Mouse (Mus musculus) neural tube, embryonic 15.5 days (tissue): ENCODE results near the gene Plpp7. TPM values are rescaled to one million over a fixed set of nuclear protein-coding genes. Genes with fewer than 3 reads are reported as not detected.

Source experiments
- ATAC-seq: fragments of 200-750 bp; cut with Nextera tagmentation; 2 replicates; pipeline ENCODE4 v1.8.0; 2017; ENCODE audit warnings: mild to moderate bottlenecking, moderate TSS enrichment, moderate library complexity; ENCODE audit not compliant: low FRiP score
- H3K27ac ChIP-seq: fragments of 300-500 bp; sonication (generic); replicated peaks from 2 replicates; pipeline ENCODE4 v1.5.1; 2015; ENCODE audit warnings: mild to moderate bottlenecking, inconsistent platforms
- H3K27me3 ChIP-seq: fragments of 300-500 bp; sonication (generic); replicated peaks from 2 replicates; pipeline ENCODE4 v1.6.1; 2015; ENCODE audit warnings: inconsistent platforms
- H3K36me3 ChIP-seq: fragments of 300-500 bp; sonication (generic); 2 replicates; pipeline ENCODE4 v1.6.1; 2015; ENCODE audit warnings: inconsistent platforms
- H3K4me1 ChIP-seq: fragments of 300-500 bp; sonication (generic); 2 replicates; pipeline ENCODE4 v1.6.1; 2015; ENCODE audit warnings: inconsistent platforms
- H3K4me2 ChIP-seq: fragments of 300-500 bp; sonication (generic); 2 replicates; pipeline ENCODE4 v1.6.1; 2015; ENCODE audit warnings: inconsistent platforms, mild to moderate bottlenecking, moderate library complexity
- H3K4me3 ChIP-seq: fragments of 300-500 bp; sonication (generic); replicated peaks from 2 replicates; pipeline ENCODE4 v1.5.1; 2015; ENCODE audit warnings: mild to moderate bottlenecking, inconsistent platforms
- H3K9ac ChIP-seq: fragments of 300-500 bp; sonication (generic); replicated peaks from 2 replicates; pipeline ENCODE4 v1.6.1; 2015; ENCODE audit warnings: mild to moderate bottlenecking, inconsistent platforms
- H3K9me3 ChIP-seq: fragments of 300-500 bp; sonication (generic); replicated peaks from 2 replicates; pipeline ENCODE4 v1.6.1; 2016; ENCODE audit warnings: inconsistent platforms
- WGBS: fragments of 180-500 bp; shearing (Covaris S2); methylation state at CpG from one replicate; pipeline ENCODE4 v1.1.7; 2015; ENCODE audit warnings: mixed read lengths; 5-methylcytosine and 5-hydroxymethylcytosine counted together
- polyA plus RNA-seq: library from polyadenylated mRNA; unstranded; fragments of >200 nt; fragmentation: Nextera tagmentation; extraction: Ambion mirVana; gene quantifications from 2 replicates; pipeline ENCODE4 v1.2.1, GENCODE M21; 2015

Plpp7 gene
- polyA plus RNA-seq, 1 experiment from 2014 or later = 32.6 TPM

DNA sequence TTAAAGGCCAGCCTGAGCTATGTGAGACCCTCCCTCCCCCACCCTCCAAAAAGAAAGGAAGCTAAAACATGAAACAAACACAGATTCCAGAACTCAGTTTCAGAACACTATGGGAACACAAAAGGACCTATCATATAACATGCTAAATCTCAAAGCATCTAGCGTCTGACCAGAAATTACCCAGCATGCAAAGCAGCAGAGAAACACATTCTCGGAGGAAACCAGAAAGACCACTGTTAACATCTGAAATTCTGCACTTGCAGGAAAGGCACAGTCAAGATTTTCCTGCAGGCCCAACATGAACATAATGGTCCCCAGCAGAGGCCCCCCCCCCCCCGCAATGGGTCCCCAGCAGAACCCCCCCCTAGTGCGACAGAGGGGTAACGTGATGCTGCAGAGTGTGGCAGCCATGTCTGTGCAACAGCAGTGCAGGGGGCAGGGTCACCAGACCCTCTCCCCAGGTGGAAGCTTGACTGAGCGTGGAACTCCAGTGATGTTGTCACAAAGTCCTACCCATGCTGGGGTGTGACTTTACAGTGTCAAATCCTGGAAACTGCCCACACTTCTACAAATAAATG, 35.0 kb upstream of the Plpp7 start:
- ATAC-seq = no peak
- WGBS = 86% methylated on average over 6 of the region's 6 CpGs

DNA sequence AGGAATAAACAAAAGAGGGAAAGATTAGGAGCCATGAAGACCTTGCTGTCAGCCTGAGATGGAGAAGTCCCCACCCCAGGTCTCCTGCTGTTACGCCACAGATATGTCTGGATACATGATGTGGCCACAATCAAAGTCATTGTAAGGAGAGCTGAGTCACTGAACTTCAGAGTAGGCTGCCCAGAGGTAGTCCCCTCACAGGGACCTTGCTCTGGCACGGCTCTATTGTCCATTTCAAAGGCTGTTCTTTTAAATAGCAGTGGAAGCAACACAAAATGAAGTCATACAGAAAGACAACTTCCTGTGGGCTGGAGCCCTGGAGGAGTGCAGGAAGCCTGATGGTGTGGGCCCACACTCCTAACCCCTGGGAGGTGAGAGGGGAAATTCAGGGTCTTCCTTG, 34.1 kb upstream of the Plpp7 start:
- Histone ChIP-seq H3K27me3 (no peaks in the 10 kb centered on the region), H3K27ac (no peak overlapping the region), H3K9ac (no peak overlapping the region), H3K9me3 (no peaks in the 10 kb centered on the region), H3K4me1 (0 out of 2 replicates have a peak, but pooled peaks cover 4% of the 10 kb centered on the region), H3K36me3 (no peaks in the 10 kb centered on the region), H3K4me3 (no peak overlapping the region), H3K4me2 (no peak overlapping the region)
- 72% methylated on average over 2 of the region's 2 CpGs for WGBS
- ATAC-seq = no peak

More for the DNA sequence above, 35.0 kb upstream of the Plpp7 start:
- Histone ChIP-seq H3K27me3 (no peaks in the 10 kb centered on the region), H3K27ac (no peak overlapping the region), H3K4me3 (no peak overlapping the region), H3K4me2 (no peak overlapping the region), H3K9ac (no peak overlapping the region), H3K36me3 (no peaks in the 10 kb centered on the region), H3K9me3 (no peaks in the 10 kb centered on the region), H3K4me1 (0 out of 2 replicates have a peak, but pooled peaks cover 4% of the 10 kb centered on the region)

DNA sequence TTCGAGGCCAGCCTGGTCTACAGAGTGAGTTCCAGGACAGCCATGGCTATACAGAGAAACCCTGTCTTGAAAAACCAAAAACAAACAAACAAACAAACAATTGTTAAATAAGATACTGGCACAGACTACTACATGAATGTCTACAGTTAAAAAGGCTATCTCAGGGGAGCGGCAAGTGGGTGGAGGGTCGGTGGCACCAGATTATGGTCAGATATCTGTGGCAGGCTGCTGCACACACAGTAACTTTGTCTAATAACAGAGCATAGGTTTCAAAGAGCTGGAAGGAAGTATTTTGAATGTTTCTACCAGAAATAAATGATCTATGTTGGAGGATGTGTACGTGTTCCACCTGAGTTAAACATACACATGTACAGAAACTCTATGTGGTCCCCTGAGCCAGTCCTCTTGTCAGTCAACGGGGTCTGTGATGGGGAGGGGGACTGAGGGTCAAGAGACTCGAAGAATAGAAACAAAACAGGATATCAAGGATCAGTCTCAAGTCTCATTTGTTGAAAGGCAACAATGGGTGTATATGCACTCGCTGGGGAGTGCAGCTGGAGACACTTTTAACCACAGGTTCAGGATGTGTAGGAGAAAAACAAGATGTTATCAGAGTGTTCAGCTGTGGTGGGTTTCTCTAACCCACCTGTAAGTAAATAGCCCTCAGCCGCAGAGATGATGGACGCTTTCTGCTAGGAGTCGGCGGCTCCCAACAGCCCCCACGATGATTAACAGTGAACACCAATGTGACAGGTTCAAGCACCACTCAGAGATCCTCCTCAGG, 33.4 kb upstream of the Plpp7 start:
- Histone ChIP-seq H3K36me3 (no peaks in the 10 kb centered on the region), H3K9me3 (no peaks in the 10 kb centered on the region), H3K4me2 (no peak overlapping the region), H3K4me3 (no peak overlapping the region), H3K4me1 (0 out of 2 replicates have a peak, but pooled peaks cover 4% of the 10 kb centered on the region), H3K27ac (no peak overlapping the region), H3K27me3 (no peaks in the 10 kb centered on the region), H3K9ac (no peak overlapping the region)
- ATAC-seq = no peak
- 84% methylated on average over 12 of the region's 12 CpGs for WGBS

DNA sequence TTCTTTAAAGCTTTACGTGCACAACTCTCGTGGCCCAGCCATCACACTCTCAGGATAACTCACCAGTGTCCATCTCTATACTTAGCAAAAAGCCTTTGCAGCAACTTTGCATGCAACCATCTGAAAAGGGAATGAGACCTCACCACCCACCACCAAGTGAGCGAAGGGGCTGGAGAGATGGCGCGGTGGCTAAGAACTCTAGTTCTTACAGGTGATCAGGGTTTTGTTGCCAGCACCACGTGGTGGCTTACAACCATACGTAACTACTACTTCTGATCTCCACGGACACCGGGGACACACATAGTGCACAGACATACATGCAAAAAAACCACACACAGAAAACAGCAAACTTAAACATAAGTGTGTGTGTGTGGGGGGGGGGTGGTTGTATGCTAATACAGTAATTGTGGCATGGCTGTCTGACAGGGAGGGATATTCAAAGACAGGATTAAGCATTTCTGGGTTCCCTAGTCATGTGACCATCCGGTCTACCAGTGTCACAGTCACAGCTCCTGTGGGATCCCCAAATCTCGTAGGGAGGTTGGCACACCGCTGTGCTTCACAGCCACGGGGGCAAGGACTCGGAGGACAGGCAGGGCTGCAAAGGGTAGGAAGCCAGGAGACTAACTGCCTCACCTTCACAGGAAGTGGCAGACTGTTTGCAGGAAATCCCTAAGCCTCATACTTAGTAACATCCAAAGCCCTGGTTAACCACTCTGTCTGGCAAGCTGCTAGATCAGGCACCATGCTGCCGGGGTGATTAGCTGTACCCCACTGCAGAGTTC, 32.5 kb upstream of the Plpp7 start:
- no peaks in the 10 kb centered on the region for H3K9me3 ChIP-seq
- H3K4me2 ChIP-seq = no peak overlapping the region
- 0 out of 2 replicates have a peak, but pooled peaks cover 4% of the 10 kb centered on the region for H3K4me1 ChIP-seq
- H3K27ac ChIP-seq = no peak overlapping the region
- no peaks in the 10 kb centered on the region for H3K36me3 ChIP-seq
- H3K4me3 ChIP-seq = no peak overlapping the region
- H3K9ac ChIP-seq = no peak overlapping the region
- ATAC-seq = no peak
- peaks cover under 1% of the 10 kb centered on the region; the same call in 1 of the 2 replicates for H3K27me3 ChIP-seq
- 90% methylated on average over 15 of the region's 15 CpGs for WGBS

DNA sequence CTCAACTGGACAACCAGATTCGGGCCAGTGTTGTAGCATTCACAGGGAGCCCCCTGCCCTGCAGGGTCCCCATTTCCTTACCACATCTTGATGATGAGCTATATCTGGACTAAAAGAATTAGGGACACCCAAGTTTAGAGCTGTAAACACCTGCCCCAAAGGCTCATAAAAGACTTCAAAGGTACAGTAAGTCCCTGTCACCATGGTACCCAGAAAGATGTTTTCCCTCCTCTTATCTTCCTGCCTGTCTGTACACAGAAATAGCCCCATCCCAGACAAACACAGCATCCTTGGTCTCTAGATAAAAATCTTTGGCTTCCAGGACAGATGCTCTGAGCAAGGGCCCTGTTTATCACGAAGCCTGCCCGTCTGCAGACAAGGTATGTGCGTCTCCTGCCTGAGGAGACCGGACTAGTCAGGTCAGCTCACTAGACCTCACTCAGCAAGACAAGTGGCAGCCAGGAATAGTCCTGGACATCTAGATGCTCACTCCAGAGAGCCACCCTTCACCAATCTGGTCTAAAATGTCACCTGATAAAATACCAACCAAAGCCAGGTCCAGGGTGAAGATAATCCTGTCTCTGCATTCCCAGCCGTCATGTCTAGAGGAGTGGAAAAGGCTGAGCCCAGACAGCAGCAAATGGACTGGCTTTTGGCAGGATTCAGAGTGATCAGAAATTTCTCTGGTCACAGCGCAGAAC, 31.7 kb upstream of the Plpp7 start:
- no peak overlapping the region for H3K4me2 ChIP-seq
- no peak overlapping the region for H3K27ac ChIP-seq
- H3K4me3 ChIP-seq = no peak overlapping the region
- 88% methylated on average over 7 of the region's 7 CpGs for WGBS
- ATAC-seq = no peak
- 0 out of 2 replicates have a peak, but pooled peaks cover 4% of the 10 kb centered on the region for H3K4me1 ChIP-seq
- H3K9ac ChIP-seq = no peak overlapping the region
- H3K36me3 ChIP-seq = no peaks in the 10 kb centered on the region
- no peaks in the 10 kb centered on the region for H3K9me3 ChIP-seq
- peaks cover 5% of the 10 kb centered on the region; the same call in 1 of the 2 replicates for H3K27me3 ChIP-seq

DNA sequence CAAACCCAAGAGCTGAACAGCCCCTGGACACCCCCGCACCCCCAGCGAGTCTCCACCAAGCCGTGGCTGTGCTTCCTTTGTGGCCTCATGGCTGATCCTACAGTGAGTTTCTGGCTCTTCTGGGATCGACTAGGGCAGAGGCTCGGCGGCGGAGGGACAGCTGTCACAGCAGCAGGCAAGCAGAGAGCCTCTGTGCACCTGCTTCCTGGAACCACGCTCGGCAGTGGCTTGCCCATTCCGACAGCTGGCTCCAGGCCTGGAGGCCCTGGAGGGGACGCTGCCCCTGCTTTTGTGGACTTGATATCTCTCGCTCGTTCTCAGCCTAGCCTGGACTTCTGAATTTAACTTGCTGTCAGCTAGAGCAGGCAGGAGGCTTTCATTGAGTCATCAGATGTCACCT, 30.4 kb upstream of the Plpp7 start:
- H3K4me3 ChIP-seq = no peak overlapping the region
- no peak overlapping the region for H3K27ac ChIP-seq
- ATAC-seq = no peak
- 48% methylated on average over 13 of the region's 13 CpGs for WGBS
- 0 out of 2 replicates have a peak, but pooled peaks cover 4% of the 10 kb centered on the region for H3K4me1 ChIP-seq
- no peak overlapping the region for H3K9ac ChIP-seq
- no peak overlapping the region for H3K4me2 ChIP-seq
- H3K27me3 ChIP-seq = peaks cover 9% of the 10 kb centered on the region; the same call in 1 of the 2 replicates
- no peaks in the 10 kb centered on the region for H3K36me3 ChIP-seq
- H3K9me3 ChIP-seq = no peaks in the 10 kb centered on the region

DNA sequence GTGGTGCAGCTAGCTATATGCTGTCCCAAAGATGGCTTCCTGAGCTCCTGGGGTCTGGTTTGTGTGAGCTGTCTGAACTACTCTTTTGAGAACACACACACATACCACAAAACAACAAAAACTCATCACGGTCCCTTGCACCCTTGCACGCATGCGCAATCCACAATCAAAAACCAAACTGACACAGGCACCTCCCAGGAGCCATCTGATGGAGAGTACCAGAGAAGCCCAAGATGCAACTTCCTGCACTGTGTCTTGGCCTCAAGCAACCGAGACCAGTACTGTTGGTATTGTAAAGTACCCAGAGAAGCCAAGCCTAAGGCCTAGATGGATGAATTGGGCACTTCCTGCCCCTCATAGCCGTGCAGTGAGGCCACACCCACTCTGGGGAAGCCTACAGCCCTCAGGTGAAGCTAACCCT, 29.9 kb upstream of the Plpp7 start:
- no peak for ATAC-seq
- Histone ChIP-seq H3K27ac (no peak overlapping the region), H3K36me3 (no peaks in the 10 kb centered on the region), H3K4me1 (0 out of 2 replicates have a peak, but pooled peaks cover 4% of the 10 kb centered on the region), H3K9me3 (no peaks in the 10 kb centered on the region), H3K4me2 (no peak overlapping the region), H3K27me3 (peaks cover 9% of the 10 kb centered on the region; the same call in 1 of the 2 replicates), H3K4me3 (no peak overlapping the region), H3K9ac (no peak overlapping the region)
- 83% methylated on average over 5 of the region's 5 CpGs for WGBS

DNA sequence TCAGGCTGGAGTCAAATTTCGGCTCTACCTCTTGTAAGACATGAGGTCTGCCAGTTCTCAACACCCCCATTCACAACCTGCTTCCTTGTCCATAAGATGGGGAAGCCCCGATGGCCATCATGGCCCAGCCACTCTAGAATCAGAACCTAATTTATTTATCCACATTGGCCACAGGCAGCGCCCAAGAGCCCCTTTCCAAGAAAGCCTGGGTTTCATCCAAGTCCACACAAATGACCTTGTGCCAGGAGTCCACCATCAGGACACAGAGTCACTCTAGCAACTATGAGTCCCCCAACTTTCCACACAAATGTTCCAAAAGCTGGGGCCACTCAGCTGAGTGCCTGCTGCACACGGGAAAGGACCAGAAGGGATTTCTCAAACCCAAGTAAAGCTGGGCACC, 29.3 kb upstream of the Plpp7 start:
- H3K9me3 ChIP-seq = no peaks in the 10 kb centered on the region
- no peaks in the 10 kb centered on the region for H3K36me3 ChIP-seq
- 82% methylated on average over 4 of the region's 4 CpGs for WGBS
- ATAC-seq = no peak
- 0 out of 2 replicates have a peak, but pooled peaks cover 4% of the 10 kb centered on the region for H3K4me1 ChIP-seq
- peaks cover 9% of the 10 kb centered on the region; the same call in 1 of the 2 replicates for H3K27me3 ChIP-seq
- no peak overlapping the region for H3K9ac ChIP-seq
- no peak overlapping the region for H3K27ac ChIP-seq
- H3K4me2 ChIP-seq = no peak overlapping the region
- H3K4me3 ChIP-seq = no peak overlapping the region

DNA sequence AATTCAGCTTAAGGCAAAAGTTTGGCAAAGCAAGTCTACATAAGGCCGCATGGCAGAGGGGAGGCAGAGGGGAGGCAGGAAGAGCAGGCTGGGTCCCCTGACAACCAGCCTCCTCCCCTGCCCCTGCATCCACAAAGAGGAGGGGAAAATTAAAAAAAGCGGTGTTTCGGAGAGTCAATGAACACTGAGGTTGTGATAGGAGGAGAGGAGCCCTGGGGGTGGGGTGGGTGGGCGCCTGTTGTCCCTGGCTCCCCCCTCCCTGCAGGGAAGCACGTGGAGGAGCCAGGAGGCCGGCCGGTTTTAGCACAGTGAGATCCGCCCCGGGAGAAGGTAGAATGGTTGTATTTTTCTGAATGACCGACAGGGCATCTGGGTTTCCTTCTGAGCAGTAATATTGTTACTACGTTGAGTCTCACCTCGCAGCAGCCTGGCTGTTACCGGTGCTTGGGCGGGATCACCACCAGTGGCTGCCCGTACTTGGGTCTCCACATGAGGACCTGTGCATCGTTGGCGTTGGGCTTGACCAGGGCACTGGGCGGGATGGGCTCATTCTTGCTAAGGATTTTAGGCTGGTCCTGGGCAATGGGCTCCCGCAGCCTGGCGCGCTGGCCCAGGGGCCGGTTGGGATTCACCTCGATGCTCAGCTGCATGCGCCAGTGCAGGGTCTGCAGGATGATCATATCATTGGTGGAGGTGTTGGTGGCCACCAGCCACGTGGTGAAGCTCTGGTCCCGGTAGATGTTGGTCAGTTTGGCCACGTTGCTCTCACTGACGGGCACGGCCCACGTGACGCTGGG, 26.3 kb upstream of the Plpp7 start:
- no peak overlapping the region for H3K4me3 ChIP-seq
- no peaks in the 10 kb centered on the region for H3K9me3 ChIP-seq
- no peak for ATAC-seq
- no peak overlapping the region for H3K9ac ChIP-seq
- H3K36me3 ChIP-seq = no peaks in the 10 kb centered on the region
- 0 out of 2 replicates have a peak, but pooled peaks cover 4% of the 10 kb centered on the region for H3K4me1 ChIP-seq
- WGBS = 57% methylated on average over 31 of the region's 31 CpGs
- peaks cover 9% of the 10 kb centered on the region; the same call in 1 of the 2 replicates for H3K27me3 ChIP-seq
- no peak overlapping the region for H3K4me2 ChIP-seq
- no peak overlapping the region for H3K27ac ChIP-seq

DNA sequence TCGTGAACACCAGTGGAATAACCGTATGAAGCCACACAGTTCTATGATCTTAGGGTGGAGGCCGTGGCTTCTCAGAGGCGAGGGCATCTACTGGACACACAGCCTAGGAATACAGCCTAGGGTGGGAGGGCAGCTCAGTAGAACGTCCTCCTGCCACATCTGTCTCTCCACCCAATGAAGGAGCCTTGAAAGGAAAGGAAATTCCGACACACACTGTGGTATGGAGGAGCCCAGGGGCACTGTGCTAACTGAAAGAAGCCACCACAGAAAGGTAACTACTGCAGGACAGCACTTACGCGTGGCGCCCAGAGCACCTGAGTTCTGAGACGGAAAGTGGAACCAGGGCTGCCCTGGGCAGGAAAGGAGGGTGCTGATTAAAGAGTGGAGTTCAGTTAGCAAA, 24.6 kb upstream of the Plpp7 start:
- no peak overlapping the region for H3K4me3 ChIP-seq
- H3K4me1 ChIP-seq = no peaks in the 10 kb centered on the region
- no peaks in the 10 kb centered on the region for H3K9me3 ChIP-seq
- peaks cover 9% of the 10 kb centered on the region; the same call in 1 of the 2 replicates for H3K27me3 ChIP-seq
- H3K9ac ChIP-seq = no peak overlapping the region
- ATAC-seq = no peak
- WGBS = 95% methylated on average over 10 of the region's 10 CpGs
- no peak overlapping the region for H3K27ac ChIP-seq
- no peaks in the 10 kb centered on the region for H3K36me3 ChIP-seq
- H3K4me2 ChIP-seq = no peak overlapping the region
